Mouse (Mus musculus) kidney, embryonic 16.5 days (tissue): ENCODE data around the gene BC055324. TPM values are rescaled to one million over a fixed set of nuclear protein-coding genes. Genes with fewer than 3 reads are reported as not detected.
"Not testable (repeated sequence)": the region's sequence is repeated elsewhere in the genome, so short reads cannot be mapped to it uniquely, and the experiment has no call there.

ENCODE experiments used
- ATAC-seq: fragments of 200-750 bp; cut with Nextera tagmentation; 2 replicates; pipeline ENCODE4 v1.8.0; 2017; ENCODE audit warnings: moderate TSS enrichment; ENCODE audit not compliant: low FRiP score, low TSS enrichment
- H3K27ac ChIP-seq: fragments of 300-500 bp; sonication (generic); 2 replicates; pipeline ENCODE4 v1.5.1; 2014; ENCODE audit warnings: low read length
- H3K27me3 ChIP-seq: fragments of 300-500 bp; sonication (generic); 2 replicates; pipeline ENCODE4 v1.6.1; 2014; ENCODE audit warnings: low read length, control low read depth, mixed read lengths; ENCODE audit not compliant: insufficient read depth
- H3K36me3 ChIP-seq: fragments of 300-500 bp; sonication (generic); 2 replicates; pipeline ENCODE4 v1.6.1; 2014; ENCODE audit warnings: low read length, control low read depth, mixed read lengths; ENCODE audit not compliant: insufficient read depth
- H3K4me1 ChIP-seq: fragments of 300-500 bp; sonication (generic); 2 replicates; pipeline ENCODE4 v1.6.1; 2014; ENCODE audit warnings: low read length, control low read depth, mixed read lengths; ENCODE audit not compliant: insufficient read depth
- H3K4me2 ChIP-seq: fragments of 300-500 bp; sonication (generic); replicated peaks from 2 replicates; pipeline ENCODE4 v1.6.1; 2014; ENCODE audit warnings: low read depth, low read length
- H3K4me3 ChIP-seq: fragments of 300-500 bp; sonication (generic); 2 replicates; pipeline ENCODE4 v1.5.1; 2014; ENCODE audit warnings: mild to moderate bottlenecking, low read length
- H3K9ac ChIP-seq: fragments of 300-500 bp; sonication (generic); replicated peaks from 2 replicates; pipeline ENCODE4 v1.6.1; 2014; ENCODE audit warnings: low read length
- H3K9me3 ChIP-seq: fragments of 300-500 bp; sonication (generic); 2 replicates; pipeline ENCODE4 v1.6.1; 2016; ENCODE audit warnings: low read length, control low read depth
- WGBS: fragments of 180-500 bp; shearing (Covaris S2); extraction: QIAGEN DNeasy Blood & Tissue Kit; methylation state at CpG from one replicate; pipeline ENCODE4 v1.1.7; 2014; 5-methylcytosine and 5-hydroxymethylcytosine counted together
- polyA plus RNA-seq: library from polyadenylated mRNA; unstranded; fragments of >200 nt; fragmentation: Nextera tagmentation; extraction: Ambion mirVana; gene quantifications from 2 replicates; pipeline ENCODE4 v1.2.1, GENCODE M21; 2015

Gene BC055324
- 29.2 and 29.4 TPM in 2 replicates for polyA plus RNA-seq

DNA sequence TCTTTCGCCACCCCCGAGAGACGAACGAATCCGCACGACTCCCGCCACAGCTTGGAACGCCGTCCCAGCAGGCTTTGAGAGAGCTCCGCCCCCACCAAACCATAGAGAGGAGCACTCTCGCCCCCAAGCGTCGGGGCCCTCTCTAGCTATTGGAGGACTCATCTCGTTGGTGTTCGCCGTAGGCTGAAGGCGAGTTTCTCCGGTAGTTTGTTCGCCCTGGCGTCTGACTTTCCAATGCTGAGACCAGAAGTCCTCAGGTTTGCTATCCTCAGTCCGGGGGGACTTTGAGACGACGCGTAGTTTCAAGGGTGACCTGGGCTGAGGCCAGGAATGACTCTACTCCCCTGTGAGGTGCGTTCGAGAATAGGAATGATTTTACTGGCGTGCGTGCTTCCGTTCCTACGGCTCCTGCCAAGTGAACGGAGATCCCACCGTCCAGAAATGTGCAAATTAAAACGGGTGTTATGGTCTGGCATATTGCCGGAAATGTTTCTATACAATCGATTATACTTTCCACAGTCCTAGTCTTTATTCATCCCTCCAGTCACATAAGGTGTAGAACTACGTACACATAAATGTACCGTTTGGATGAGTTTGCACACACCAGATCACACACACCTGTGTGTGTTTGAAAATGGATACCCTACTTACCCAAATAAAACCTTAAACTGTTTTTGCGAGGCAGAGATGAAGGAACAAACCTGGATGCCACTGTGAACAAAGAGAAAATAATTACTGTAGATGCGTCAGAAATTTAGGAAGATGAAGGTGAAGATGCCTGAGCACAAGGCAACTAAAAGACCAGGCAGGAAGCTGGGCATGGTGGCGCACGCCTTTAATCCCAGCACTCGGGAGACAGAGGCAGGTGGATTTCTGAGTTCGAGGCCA is at the start of gene BC055324, which contains the start of gene Mettl18:
TSS of gene BC055324 (minus strand) at position 76 of the 888 bp plus-strand sequence.
TSS of gene Mettl18 (plus strand) at position 169 of the 888 bp plus-strand sequence.
- ATAC-seq = peak; percentile 97
- Histone ChIP-seq H3K27ac (peak within 1 kb of the TSS; percentile 65), H3K9ac (peak within 1 kb of the TSS; percentile 73), H3K4me2 (peak within 1 kb of the TSS; percentile 78), H3K4me1 (peaks cover 13% of the 10 kb centered on the region; the same call in 1 of the 2 replicates), H3K27me3 (no peaks in the 10 kb centered on the region), H3K9me3 (no peaks in the 10 kb centered on the region), H3K36me3 (peaks cover 10% of the 10 kb centered on the region; the same call in 1 of the 2 replicates), H3K4me3 (peak within 1 kb of the TSS; percentile 87)
- WGBS = 4% methylated on average over 43 of the region's 43 CpGs

DNA sequence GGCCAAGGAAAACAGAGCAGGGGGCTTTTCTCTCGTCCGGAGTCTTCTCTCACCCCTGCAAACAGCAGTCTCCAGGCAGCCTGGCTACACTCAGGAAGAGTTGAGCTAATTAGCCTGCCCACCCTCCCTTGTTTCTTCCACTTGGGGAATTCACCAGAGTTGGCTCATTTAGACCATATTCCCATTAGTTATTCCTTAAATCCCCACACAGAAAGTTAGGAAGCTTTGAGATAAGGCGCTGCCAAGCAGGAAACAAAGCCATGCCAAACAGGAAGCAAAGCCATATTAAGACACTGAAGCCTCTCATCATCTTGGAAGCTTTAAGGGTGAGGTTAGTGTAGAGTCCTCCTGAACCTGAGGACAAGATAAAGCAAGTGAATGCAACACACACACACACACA is 49.0 kb upstream of the BC055324 start:
- Histone ChIP-seq H3K4me1 (no peaks in the 10 kb centered on the region), H3K4me3 (no peak overlapping the region), H3K4me2 (no peak overlapping the region), H3K9ac (no peak overlapping the region), H3K36me3 (no peaks in the 10 kb centered on the region), H3K9me3 (no peaks in the 10 kb centered on the region), H3K27me3 (no peaks in the 10 kb centered on the region), H3K27ac (no peak overlapping the region)
- ATAC-seq = peak; percentile 51; the same call in 1 of the 2 replicates
- 58% methylated on average over 3 of the region's 3 CpGs for WGBS

DNA sequence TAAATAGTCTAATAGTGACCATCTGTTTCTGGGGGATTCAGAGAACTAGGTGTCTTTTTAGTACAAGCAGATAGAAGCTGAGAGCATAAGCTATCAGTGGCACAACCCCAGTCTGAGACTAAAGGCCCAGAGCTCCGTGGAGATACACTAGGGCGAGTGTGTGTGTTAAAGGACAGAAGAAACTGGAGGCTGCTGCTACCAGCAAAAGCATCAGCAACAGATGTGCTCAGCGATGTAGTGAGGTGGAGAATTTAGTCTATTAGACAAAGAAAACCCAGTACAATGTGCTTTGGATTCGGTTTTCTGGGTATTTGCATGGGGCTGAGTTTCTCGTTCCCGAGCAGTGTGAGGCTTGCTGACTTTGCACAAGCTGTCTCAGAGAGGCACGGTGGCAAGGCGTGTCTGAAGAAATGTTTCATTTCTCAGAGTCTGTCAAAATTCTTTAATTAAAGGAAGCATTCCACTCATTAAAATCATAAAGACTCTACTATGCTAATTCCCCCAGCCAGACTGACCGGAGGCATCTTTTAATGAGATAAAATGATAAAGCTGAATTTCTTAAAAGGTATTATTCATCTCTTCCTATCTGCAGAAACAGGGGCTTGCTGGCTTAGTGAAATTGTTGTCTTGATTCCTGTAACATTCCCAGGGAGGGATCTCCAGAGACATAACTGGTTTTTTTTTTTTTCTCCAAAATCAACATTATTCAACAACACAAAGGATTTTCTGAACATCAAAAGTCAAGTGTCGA is 46.0 kb upstream of the BC055324 start:
- no peak overlapping the region for H3K4me2 ChIP-seq
- no peaks in the 10 kb centered on the region for H3K4me1 ChIP-seq
- H3K9me3 ChIP-seq = no peaks in the 10 kb centered on the region
- H3K27me3 ChIP-seq = no peaks in the 10 kb centered on the region
- ATAC-seq = no peak
- WGBS = 82% methylated on average over 10 of the region's 10 CpGs
- no peak overlapping the region for H3K9ac ChIP-seq
- H3K36me3 ChIP-seq = no peaks in the 10 kb centered on the region
- no peak overlapping the region for H3K4me3 ChIP-seq
- no peak overlapping the region for H3K27ac ChIP-seq

DNA sequence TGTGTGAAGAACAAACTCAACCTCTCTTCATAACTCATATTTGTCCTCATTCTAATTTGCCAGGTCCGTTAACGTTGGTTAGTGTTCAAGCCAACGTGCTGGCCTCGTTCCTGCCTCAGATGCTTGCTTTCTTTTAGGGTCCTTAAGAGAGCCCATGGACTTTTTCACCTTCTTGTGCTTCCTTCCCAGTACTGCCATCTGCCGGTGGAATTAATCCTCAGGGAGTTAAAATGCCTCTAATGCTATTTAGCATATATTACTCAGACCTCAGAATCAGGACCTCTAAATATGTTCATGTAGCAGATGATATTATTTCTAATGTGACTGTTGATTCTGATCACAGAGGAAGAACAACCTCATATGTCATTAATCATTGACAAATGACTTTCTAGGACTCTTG is 32.8 kb upstream of the BC055324 start:
- Histone ChIP-seq H3K27ac (no peak overlapping the region), H3K9me3 (no peaks in the 10 kb centered on the region), H3K4me1 (no peaks in the 10 kb centered on the region), H3K4me3 (no peak overlapping the region), H3K36me3 (no peaks in the 10 kb centered on the region), H3K4me2 (no peak overlapping the region), H3K27me3 (no peaks in the 10 kb centered on the region), H3K9ac (no peak overlapping the region)
- 61% methylated on average over 5 of the region's 5 CpGs for WGBS
- ATAC-seq = no peak

DNA sequence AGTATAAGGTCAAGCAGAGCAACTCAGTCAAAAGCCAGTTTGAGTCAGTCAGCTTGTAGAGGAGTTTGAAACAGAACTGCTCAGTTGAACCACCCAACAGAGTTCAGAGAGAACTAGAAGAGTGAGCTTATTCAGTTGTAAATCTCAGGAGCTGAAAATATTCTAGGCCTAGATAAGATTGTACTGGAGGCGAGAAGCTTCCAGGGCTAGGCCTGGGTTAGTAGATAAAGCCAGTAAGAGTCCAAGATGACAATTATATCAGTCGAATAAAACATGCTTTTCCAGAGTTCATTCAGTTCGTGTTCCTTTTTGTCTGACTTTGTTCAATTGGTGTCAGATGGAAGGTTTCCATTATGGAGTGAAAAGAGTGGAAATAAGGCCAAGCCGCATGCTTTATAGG is 31.1 kb upstream of the BC055324 start:
- Histone ChIP-seq H3K9me3 (no peaks in the 10 kb centered on the region), H3K27me3 (no peaks in the 10 kb centered on the region), H3K4me2 (no peak overlapping the region), H3K4me1 (no peaks in the 10 kb centered on the region), H3K9ac (no peak overlapping the region), H3K4me3 (no peak overlapping the region), H3K27ac (no peak overlapping the region), H3K36me3 (no peaks in the 10 kb centered on the region)
- 90% methylated on average over 4 of the region's 4 CpGs for WGBS
- ATAC-seq = no peak

DNA sequence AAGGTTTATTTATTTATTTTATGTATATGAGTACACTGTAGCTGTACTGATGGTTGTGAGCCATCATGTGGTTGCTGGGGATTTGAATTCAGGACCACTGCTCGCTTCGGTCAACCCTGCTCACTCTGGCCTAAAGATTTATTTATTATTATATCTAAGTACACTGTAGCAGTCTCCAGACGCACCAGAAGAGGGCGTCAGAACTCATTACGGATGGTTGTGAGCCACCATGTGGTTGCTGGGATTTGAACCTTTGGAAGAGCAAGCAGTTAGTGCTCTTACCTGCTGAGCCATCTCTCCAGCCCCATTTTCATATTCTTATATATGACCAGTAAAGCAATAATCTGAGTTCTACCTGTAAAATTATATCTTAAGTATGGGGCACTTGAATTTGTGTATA is 27.5 kb upstream of the BC055324 start:
- H3K36me3 ChIP-seq, H3K4me1 ChIP-seq, H3K4me3 ChIP-seq, H3K27ac ChIP-seq, H3K4me2 ChIP-seq, H3K9ac ChIP-seq, ATAC-seq, H3K27me3 ChIP-seq, H3K9me3 ChIP-seq: not testable (repeated sequence)
- WGBS = 73% methylated on average over 5 of the region's 5 CpGs

DNA sequence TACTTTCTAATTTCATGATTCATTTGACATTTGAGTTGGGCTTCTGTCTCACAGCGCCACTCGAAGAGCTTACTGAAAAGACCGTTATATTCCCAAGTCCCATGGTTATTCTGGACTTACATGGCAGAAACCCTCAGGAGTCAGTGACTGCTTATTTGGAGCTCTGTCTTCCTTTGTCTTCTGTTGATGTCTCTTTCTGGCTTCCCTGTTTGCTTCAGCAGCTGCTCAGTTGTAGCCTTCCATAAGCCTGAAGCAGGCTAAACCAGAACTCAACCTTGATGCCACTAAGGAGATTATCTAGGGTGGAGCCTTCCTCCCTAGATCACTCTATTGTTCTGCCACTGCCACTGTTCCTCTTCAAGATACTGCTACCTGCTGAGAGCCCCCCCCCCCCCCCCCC is 26.1 kb upstream of the BC055324 start:
- H3K4me2 ChIP-seq, H3K27ac ChIP-seq, H3K4me1 ChIP-seq, H3K9ac ChIP-seq, H3K9me3 ChIP-seq, H3K4me3 ChIP-seq, H3K27me3 ChIP-seq, ATAC-seq, H3K36me3 ChIP-seq: not testable (repeated sequence)
- 94% methylated on average over 3 of the region's 3 CpGs for WGBS

DNA sequence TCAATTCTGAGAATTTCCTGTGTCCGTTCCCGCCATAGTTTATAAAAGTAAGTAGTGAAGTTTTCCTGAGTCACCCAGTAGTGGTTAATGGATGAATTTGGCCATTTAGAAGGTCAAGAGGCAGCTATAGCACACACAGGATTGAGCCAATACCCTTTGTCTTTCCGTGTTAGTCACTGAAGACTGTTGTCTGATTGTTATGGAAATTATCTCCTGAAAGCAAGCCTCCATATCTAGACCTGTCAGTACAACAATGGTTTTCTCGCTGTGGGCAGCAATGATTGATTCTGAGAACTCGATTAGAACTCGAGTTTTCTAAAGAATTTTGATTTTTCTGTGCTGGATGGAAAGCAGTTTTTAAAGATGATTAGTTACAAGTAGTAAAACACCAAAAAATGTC is 25.2 kb upstream of the BC055324 start:
- no peaks in the 10 kb centered on the region for H3K36me3 ChIP-seq
- H3K4me3 ChIP-seq = no peak overlapping the region
- H3K9me3 ChIP-seq = no peaks in the 10 kb centered on the region
- no peak overlapping the region for H3K9ac ChIP-seq
- no peak for ATAC-seq
- H3K27me3 ChIP-seq = no peaks in the 10 kb centered on the region
- H3K4me2 ChIP-seq = no peak overlapping the region
- H3K4me1 ChIP-seq = no peaks in the 10 kb centered on the region
- H3K27ac ChIP-seq = no peak overlapping the region
- WGBS = 84% methylated on average over 6 of the region's 6 CpGs

DNA sequence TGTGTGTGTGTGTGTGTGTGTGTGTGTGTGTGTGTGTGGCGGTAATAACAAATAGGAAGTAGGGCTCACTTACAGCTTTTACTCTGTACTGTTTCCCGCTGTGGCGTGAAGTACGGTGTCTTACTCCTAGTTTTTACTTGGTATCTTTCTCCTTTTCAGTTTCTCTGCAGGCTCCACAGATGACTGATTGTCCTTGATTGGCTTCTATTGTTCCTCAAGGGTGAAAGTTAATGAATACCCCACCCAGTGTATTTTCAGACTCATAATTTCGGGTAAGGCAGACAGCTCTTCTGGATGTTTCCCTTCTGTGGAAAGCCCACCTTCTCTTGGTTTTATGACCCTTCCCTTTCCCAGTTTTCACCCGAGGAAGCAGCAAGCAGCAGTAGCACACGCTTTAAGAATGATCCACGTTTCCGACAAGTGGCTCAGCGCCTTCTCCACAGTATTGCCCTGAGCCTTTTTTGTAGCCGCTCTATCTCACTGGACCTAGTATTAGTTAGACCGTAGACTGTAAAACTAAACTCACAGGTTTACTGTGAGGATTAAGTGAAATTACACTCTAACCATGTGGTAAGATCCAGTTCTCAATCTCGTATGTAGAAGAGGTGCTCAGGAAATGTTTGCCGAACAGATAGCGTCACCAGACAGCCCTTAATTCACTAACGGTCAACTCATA is 23.8 kb upstream of the BC055324 start:
- no peaks in the 10 kb centered on the region for H3K4me1 ChIP-seq
- no peak overlapping the region for H3K9ac ChIP-seq
- no peaks in the 10 kb centered on the region for H3K36me3 ChIP-seq
- H3K9me3 ChIP-seq = no peaks in the 10 kb centered on the region
- 68% methylated on average over 16 of the region's 16 CpGs for WGBS
- H3K27ac ChIP-seq = peak overlapping the region; percentile 47; the same call in 1 of the 2 replicates
- peak overlapping the region; percentile 21 for H3K4me2 ChIP-seq
- no peak overlapping the region for H3K4me3 ChIP-seq
- ATAC-seq = peak; percentile 71; the same call in 1 of the 2 replicates
- H3K27me3 ChIP-seq = no peaks in the 10 kb centered on the region
